Mouse (Mus musculus): ENCODE results near the gene Sst. TPM values are rescaled to one million over a fixed set of nuclear protein-coding genes. Genes with fewer than 3 reads are reported as not detected.

Gene Sst
- 0.99 and 1.3 TPM in 2 replicates for polyA plus RNA-seq (2015; fragmentation: Nextera tagmentation; extraction: Ambion mirVana)

DNA sequence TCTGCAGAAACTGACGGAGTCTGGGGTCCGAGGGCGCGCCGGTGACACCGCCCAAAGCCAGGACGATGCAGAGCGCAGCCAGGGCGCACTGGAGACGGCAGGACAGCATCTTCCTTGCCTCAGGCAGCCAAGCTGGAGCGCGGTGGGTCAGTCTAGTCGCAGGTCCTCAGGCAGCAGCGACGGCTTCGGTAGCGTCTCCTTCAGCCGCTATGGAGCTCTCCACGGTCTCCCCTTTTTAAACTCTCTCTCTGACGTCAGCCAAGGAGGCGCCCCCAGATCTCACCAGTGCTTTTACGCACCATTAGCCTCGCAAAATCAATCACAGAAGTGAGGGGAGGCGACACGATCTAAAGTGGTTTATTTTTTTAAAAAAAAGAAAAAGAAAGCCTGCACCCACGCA, at the start of gene Sst:
Gene Sst (minus strand): TSS at position 323 of the 400 bp plus-strand sequence.

GRCm38 (mm10) chr16:23932294-23932693, 41.5 kb upstream of the Sst start, which contains the start of gene Rtp2:
Gene Rtp2, minus strand, starts transcription at chr16:23932394.

Other genes starting within 250 kb of the Sst start
- gene Rtp2, start 41.4 kb upstream of the Sst start, polyA plus RNA-seq (2015; fragmentation: Nextera tagmentation; extraction: Ambion mirVana) = not detected in 2 replicates
- not detected in 2 replicates for gene Gm37419, start 97.5 kb upstream of the Sst start, polyA plus RNA-seq (2015; fragmentation: Nextera tagmentation; extraction: Ambion mirVana)
- 1.3 and 1.6 TPM in 2 replicates for gene Bcl6, start 97.9 kb upstream of the Sst start, polyA plus RNA-seq (2015; fragmentation: Nextera tagmentation; extraction: Ambion mirVana)

Measured in spleen, postnatal 0 days (tissue).